Mouse (Mus musculus): ENCODE results near the gene Cplx1.

- TF ChIP-seq EP300 (IDR thresholded peaks at IDR 0.05; ENCODE audit: low read depth), result no peak
- no peak for TF ChIP-seq CTCF (IDR thresholded peaks at IDR 0.05; ENCODE audit: low read depth)
Measured at GRCm38 (mm10) chr5:108567104-108567503, 17.3 kb upstream of the Cplx1 start.

Data from heart, postnatal 0 days (tissue).